Mouse (Mus musculus): ENCODE data around the gene 2010003K11Rik.

- no peak for TF ChIP-seq GATA1 (IDR thresholded peaks at IDR 0.05; ENCODE audit: borderline replicate concordance, low read length)
- no peak for TF ChIP-seq FLI1 (IDR thresholded peaks at IDR 0.05; ENCODE audit: low read length)
These were observed 17.1 kb downstream of the 2010003K11Rik start for GRCm38 (mm10) chr19:4481326-4481725.

All from megakaryocyte, embryonic 14.5 days (primary cell).